Mouse (Mus musculus) midbrain, embryonic 14.5 days (tissue): ENCODE measurements around the gene Cbx4. TPM values are rescaled to one million over a fixed set of nuclear protein-coding genes. Genes with fewer than 3 reads are reported as not detected.

ENCODE experiments used
- ATAC-seq: fragments of 200-750 bp; cut with Nextera tagmentation; 2 replicates; pipeline ENCODE4 v1.8.0; 2017; ENCODE audit warnings: moderate number of reproducible peaks, moderate library complexity; ENCODE audit not compliant: low FRiP score, low TSS enrichment
- DNase-seq: peaks from one replicate; pipeline ENCODE4 v3.0.0-alpha.2; 2015
- H3K27ac ChIP-seq: fragments of 300-500 bp; sonication (generic); replicated peaks from 2 replicates; pipeline ENCODE4 v1.5.1; 2014; ENCODE audit warnings: mild to moderate bottlenecking, low read depth, low read length, moderate library complexity
- H3K27me3 ChIP-seq: fragments of 300-500 bp; sonication (generic); 2 replicates; pipeline ENCODE4 v1.6.1; 2014; ENCODE audit warnings: low read length, control low read depth, mixed read lengths; ENCODE audit not compliant: control insufficient read depth, insufficient read depth
- H3K36me3 ChIP-seq: fragments of 300-500 bp; sonication (generic); 2 replicates; pipeline ENCODE4 v1.6.1; 2014; ENCODE audit warnings: low read length, control low read depth; ENCODE audit not compliant: control insufficient read depth, insufficient read depth
- H3K4me1 ChIP-seq: fragments of 300-500 bp; sonication (generic); 2 replicates; pipeline ENCODE4 v1.6.1; 2014; ENCODE audit warnings: mild to moderate bottlenecking, antibody characterized with exemption, low read length, control low read depth; ENCODE audit not compliant: control insufficient read depth, insufficient read depth
- H3K4me2 ChIP-seq: fragments of 300-500 bp; sonication (generic); 2 replicates; pipeline ENCODE4 v1.6.1; 2014; ENCODE audit warnings: mild to moderate bottlenecking, low read length, moderate library complexity
- H3K4me3 ChIP-seq: fragments of 300-500 bp; sonication (generic); replicated peaks from 2 replicates; pipeline ENCODE4 v1.5.1; 2014; ENCODE audit warnings: low read depth, low read length
- H3K9ac ChIP-seq: fragments of 300-500 bp; sonication (generic); replicated peaks from 2 replicates; pipeline ENCODE4 v1.6.1; 2014; ENCODE audit warnings: mild to moderate bottlenecking, low read length, moderate library complexity
- H3K9me3 ChIP-seq: fragments of 300-500 bp; sonication (generic); 2 replicates; pipeline ENCODE4 v1.6.1; 2016; ENCODE audit warnings: low read length, control low read depth, mixed read lengths; ENCODE audit not compliant: control insufficient read depth
- WGBS: fragments of 180-500 bp; shearing (Covaris S2); extraction: QIAGEN DNeasy Blood & Tissue Kit; methylation state at CpG from one replicate; pipeline ENCODE4 v1.1.7; 2014; 5-methylcytosine and 5-hydroxymethylcytosine counted together
- polyA plus RNA-seq: library from polyadenylated mRNA; unstranded; fragments of >200 nt; fragmentation: Nextera tagmentation; extraction: Ambion mirVana; gene quantifications from 2 replicates; pipeline ENCODE4 v1.2.1, GENCODE M21; 2014

Gene Cbx4
- polyA plus RNA-seq, 1 experiment from 2014 or later, result 19.3 TPM

DNA sequence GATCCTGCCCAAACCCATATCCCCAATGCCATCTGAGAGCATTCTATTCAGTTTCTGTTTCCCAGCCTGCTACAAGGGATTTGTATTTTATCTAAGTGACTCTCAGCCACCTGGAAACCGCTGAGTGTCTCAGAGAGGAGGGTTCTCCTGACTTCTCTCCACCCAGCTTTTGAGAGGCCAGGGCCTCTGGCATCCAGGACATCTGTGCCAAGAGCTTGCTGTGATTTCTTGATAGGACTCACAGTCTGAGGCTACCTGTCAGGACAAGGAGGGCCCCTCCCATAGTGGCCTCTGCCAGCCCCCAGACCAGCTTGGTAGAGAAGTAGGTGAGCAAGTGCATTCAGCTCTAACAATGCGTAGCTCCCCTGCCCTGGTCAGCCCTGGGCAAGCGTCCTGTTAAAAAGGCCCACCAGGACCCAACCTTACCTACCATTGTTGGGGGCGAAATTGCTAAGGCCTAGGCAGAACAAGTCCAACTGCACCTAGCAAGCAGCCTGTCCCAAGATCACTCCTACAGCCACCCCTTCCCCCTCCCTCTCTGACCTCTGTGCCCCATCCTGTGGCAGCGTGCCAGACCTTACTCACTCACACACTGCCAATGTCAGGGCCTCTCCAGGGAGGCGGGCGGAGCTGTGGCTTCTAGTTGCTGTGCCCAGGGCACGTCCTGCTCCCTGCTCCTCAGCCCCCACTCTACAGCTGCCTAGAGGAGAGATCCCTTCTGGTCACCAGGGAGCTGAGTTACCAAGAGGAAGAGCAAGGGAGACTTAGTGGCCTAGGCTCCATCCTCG, 41.9 kb upstream of the Cbx4 start:
- WGBS, result 64% methylated on average over 9 of the region's 9 CpGs
- ATAC-seq, result no peak
- H3K4me1 ChIP-seq, result peaks cover 37% of the 10 kb centered on the region

DNA sequence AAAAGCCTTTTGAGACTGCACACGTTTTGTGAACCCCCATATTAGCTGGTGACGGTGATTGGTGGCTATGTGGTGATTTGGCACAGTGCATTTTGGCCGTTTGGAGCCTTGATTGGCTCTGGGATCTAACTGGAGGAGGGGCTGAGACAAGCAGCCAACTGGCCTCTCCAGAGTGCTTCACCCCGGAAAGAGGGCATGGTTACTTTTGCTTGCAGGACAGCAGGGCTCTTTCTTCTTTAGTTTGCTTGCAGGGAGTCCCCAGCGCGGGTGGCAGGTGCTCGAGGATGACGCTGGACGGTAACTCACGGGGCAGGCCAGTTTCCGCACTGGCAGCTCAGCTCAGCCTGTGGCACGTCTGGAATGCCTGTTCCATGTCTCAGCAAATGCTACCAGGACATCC, 41.1 kb upstream of the Cbx4 start:
- Histone ChIP-seq H3K9me3 (no peaks in the 10 kb centered on the region), H3K27me3 (no peaks in the 10 kb centered on the region), H3K36me3 (no peaks in the 10 kb centered on the region), H3K4me3 (no peak overlapping the region), H3K4me2 (no peak overlapping the region; the same call in 1 of the 2 replicates), H3K9ac (no peak overlapping the region; the same call in 1 of the 2 replicates), H3K4me1 (peaks cover 37% of the 10 kb centered on the region), H3K27ac (0 out of 2 replicates have a peak overlapping the region, but pooled peaks have one; percentile 28)
- WGBS, result 27% methylated on average over 12 of the region's 12 CpGs
- ATAC-seq (no peak), DNase-seq (no peak)

More for the DNA sequence above, 41.9 kb upstream of the Cbx4 start:
- Histone ChIP-seq H3K27me3 (no peaks in the 10 kb centered on the region), H3K9me3 (no peaks in the 10 kb centered on the region), H3K4me3 (no peak overlapping the region), H3K36me3 (no peaks in the 10 kb centered on the region), H3K27ac (0 out of 2 replicates have a peak overlapping the region, but pooled peaks have one; percentile 13), H3K4me2 (no peak overlapping the region), H3K9ac (0 out of 2 replicates have a peak overlapping the region, but pooled peaks have one; percentile 20)
- peak; percentile 56 for DNase-seq

DNA sequence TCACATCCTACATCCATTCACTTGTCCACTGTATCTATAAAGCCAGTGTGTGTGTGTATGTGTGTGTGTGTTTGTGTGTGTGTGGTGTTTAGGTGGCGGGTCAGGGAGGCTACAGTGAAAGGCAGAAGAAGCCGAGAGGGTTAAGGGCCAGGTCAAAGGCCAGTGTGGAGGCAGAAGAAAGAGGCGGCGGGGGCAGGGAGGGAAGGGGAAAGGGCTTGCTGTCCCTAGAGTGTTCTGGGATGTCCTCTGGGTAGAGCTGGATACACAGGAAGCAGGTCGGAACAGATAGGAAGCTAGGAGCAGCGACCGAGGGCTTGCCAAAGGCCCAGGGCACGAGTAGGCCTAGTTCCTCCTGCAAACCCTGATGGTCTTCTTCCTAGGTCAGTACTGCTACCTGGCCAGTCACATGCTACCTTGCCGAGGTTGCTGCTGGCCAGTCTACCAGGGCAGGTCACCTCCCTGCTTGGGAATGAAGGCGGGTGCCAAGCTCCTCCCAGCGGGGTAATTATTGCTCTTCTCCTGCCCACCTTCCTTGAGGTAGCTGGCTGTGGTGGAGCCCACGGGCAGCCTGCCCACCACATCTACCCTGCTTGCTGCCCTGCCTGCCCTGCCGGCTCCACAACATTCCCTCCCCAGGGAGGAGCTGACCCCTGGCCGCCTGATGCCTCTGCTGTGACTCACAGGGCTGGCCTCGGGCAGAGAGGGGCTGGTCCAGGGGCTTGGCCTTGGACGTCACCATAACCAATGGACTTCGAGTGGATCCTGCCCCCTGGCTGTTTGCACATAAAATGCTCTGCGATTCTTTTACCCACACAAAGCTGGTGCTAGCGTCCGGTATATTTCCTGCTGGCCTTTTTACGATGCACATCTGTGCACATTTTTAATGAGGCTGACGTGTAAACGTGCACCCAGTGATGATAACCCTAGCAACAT, 40.2 kb upstream of the Cbx4 start:
- Histone ChIP-seq H3K9me3 (no peaks in the 10 kb centered on the region), H3K4me2 (peak overlapping the region; percentile 15; the same call in 1 of the 2 replicates), H3K9ac (no peak overlapping the region; the same call in 1 of the 2 replicates), H3K4me1 (peaks cover 37% of the 10 kb centered on the region), H3K4me3 (no peak overlapping the region), H3K27me3 (no peaks in the 10 kb centered on the region), H3K36me3 (no peaks in the 10 kb centered on the region), H3K27ac (peak overlapping the region; percentile 28; the same call in 1 of the 2 replicates)
- WGBS, result 38% methylated on average over 23 of the region's 23 CpGs
- ATAC-seq (0 out of 2 replicates have a peak, but pooled peaks have one; percentile 29), DNase-seq (peak; percentile 76)

DNA sequence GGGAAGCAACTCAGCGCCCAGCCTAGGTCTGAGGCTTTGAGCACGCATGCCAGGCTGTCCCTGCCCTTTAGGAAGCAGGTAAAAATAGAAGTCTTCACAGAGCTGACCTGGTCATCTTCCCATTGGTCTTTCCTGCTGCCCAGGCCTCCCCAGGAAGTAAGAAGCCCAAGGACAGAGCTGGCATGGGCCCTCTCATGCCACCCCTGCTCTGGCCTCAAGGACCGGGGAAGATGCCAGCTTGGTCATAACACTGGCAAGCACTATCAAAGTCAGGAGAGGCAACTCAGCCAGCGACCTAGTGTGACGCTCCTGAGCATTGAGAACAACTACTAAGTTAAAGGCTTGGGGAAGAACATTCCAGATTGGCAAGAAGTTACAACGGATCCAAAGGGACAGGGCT, 38.5 kb upstream of the Cbx4 start:
- DNase-seq, result no peak
- WGBS, result 95% methylated on average over 6 of the region's 6 CpGs
- no peak overlapping the region for H3K4me3 ChIP-seq
- ATAC-seq, result no peak
- no peaks in the 10 kb centered on the region for H3K27me3 ChIP-seq
- H3K4me1 ChIP-seq, result peaks cover 32% of the 10 kb centered on the region
- H3K27ac ChIP-seq, result no peak overlapping the region
- H3K36me3 ChIP-seq, result no peaks in the 10 kb centered on the region
- no peak overlapping the region for H3K4me2 ChIP-seq
- no peak overlapping the region for H3K9ac ChIP-seq
- no peaks in the 10 kb centered on the region for H3K9me3 ChIP-seq

DNA sequence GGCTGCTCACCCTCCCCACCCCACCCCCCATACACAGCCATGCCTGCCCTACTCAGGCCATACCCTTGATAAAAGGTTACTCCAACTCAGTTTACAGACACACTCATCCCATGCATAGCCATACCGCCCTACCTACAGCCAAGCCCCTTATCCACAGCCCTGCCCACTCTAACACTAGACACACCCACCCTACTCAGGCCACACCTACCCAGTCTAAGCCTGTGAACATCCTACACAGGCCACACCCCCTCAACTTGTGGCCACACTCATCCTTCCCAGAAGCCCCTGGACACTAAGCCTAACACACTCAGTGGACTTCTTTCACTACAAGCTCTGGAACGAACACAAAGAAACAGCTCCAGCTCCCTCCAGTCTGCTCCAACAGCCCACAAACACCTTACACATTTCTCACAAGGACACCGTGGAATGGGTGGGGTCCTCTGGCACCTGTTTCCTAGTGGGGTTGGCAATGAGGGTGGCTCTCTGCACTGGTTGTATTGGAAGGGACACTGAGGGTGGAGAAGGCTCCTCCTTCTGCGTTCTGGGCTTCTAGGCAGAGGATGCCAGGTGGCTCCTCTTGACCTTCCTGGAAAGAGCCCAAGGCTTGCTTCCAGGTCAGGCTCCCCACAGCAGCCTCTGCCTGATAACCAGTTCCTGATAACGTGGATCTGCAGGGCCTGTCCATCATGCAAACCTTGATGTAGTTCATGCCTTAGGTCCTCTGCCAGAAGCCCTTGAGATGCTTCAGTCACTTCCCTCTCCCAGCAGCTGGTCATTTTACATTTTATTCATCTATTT, 37.7 kb upstream of the Cbx4 start:
- DNase-seq, result no peak
- 85% methylated on average over 5 of the region's 5 CpGs for WGBS
- H3K4me2 ChIP-seq, result no peak overlapping the region

DNA sequence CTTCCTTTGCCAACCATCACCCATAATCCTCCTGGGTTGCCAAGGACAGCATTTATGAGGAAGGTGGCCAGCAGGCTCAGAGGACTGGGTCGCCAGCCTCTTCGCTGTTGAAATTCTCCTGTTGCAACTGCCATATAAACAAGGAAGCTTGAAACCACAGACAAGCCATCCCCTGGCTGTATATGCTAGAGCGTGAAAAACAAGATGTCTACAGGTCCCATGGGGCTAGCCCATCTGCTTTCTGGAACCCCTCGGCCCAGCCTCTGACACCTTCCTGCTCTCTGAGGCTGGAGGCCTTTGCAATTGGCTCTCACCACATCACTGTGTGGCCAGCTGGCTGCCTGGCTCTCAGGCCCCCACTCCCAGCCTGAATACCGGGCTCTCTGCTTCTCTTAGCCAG, 36.4 kb upstream of the Cbx4 start:
- Histone ChIP-seq H3K9ac (no peak overlapping the region), H3K27me3 (no peaks in the 10 kb centered on the region), H3K4me1 (peaks cover 18% of the 10 kb centered on the region), H3K9me3 (no peaks in the 10 kb centered on the region), H3K27ac (no peak overlapping the region), H3K4me3 (no peak overlapping the region), H3K36me3 (no peaks in the 10 kb centered on the region), H3K4me2 (no peak overlapping the region)
- WGBS, result 85% methylated on average over 5 of the region's 5 CpGs
- DNase-seq (no peak), ATAC-seq (no peak)

More for the DNA sequence above, 37.7 kb upstream of the Cbx4 start:
- Histone ChIP-seq H3K4me3 (no peak overlapping the region), H3K27me3 (no peaks in the 10 kb centered on the region), H3K36me3 (no peaks in the 10 kb centered on the region), H3K9ac (no peak overlapping the region), H3K27ac (no peak overlapping the region), H3K9me3 (no peaks in the 10 kb centered on the region), H3K4me1 (peaks cover 31% of the 10 kb centered on the region)
- no peak for ATAC-seq

DNA sequence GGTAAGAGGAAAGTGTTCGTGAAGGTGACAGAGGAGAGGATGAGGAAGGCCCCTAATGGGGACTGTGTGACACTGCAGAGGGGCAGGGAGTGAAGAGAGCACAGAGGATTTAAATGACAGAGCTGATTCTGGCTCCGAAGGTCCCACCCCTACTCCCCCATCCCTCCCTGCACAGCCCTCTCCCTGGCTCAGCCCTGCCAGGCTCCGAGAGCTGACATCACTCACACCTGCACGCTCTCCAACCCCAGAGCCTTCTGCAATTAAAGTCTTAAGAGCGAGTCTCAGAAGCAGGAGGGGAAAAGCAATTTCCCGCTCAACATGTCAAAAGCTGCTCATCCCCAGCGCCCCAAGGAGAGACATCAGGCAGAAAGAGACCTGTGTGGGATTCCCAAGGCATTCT, 32.9 kb upstream of the Cbx4 start:
- ATAC-seq, result no peak

DNA sequence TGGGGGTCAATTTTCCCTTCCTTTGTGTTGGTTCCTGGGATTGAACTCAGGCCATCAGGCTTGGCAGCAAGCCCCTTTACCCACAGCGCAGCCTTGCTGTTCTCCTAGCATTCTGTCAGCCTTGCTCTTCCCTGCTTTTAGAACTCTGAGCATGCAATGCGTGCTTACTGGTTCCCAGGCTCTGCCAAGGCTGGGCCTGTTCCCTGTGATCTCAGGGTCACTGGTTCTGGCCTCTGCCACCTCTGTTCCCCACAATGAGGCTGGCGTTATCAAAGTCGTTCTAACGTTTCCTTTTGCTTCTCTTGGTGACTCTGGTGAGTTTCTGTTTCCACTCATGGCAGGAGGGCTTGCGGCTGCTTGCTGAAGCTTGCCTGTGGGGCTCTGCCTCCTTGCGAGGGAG, 31.9 kb upstream of the Cbx4 start:
- H3K4me2 ChIP-seq, result no peak overlapping the region
- H3K9ac ChIP-seq, result no peak overlapping the region
- no peak for ATAC-seq
- H3K4me3 ChIP-seq, result no peak overlapping the region
- H3K27me3 ChIP-seq, result no peaks in the 10 kb centered on the region
- H3K36me3 ChIP-seq, result no peaks in the 10 kb centered on the region
- no peak overlapping the region for H3K27ac ChIP-seq
- no peaks in the 10 kb centered on the region for H3K9me3 ChIP-seq
- WGBS, result 57% methylated on average over 7 of the region's 7 CpGs
- 0 out of 2 replicates have a peak, but pooled peaks cover 5% of the 10 kb centered on the region for H3K4me1 ChIP-seq
- DNase-seq, result no peak

More for the DNA sequence above, 32.9 kb upstream of the Cbx4 start:
- no peak overlapping the region for H3K9ac ChIP-seq
- no peak overlapping the region for H3K4me3 ChIP-seq
- H3K27ac ChIP-seq, result no peak overlapping the region
- no peaks in the 10 kb centered on the region for H3K27me3 ChIP-seq
- H3K4me2 ChIP-seq, result no peak overlapping the region
- no peaks in the 10 kb centered on the region for H3K36me3 ChIP-seq
- WGBS, result 18% methylated on average over 7 of the region's 7 CpGs
- 0 out of 2 replicates have a peak, but pooled peaks cover 5% of the 10 kb centered on the region for H3K4me1 ChIP-seq
- no peaks in the 10 kb centered on the region for H3K9me3 ChIP-seq
- no peak for DNase-seq
